7 mouse cellular contexts compared by ENCODE assay signal in the genomic region with DNA sequence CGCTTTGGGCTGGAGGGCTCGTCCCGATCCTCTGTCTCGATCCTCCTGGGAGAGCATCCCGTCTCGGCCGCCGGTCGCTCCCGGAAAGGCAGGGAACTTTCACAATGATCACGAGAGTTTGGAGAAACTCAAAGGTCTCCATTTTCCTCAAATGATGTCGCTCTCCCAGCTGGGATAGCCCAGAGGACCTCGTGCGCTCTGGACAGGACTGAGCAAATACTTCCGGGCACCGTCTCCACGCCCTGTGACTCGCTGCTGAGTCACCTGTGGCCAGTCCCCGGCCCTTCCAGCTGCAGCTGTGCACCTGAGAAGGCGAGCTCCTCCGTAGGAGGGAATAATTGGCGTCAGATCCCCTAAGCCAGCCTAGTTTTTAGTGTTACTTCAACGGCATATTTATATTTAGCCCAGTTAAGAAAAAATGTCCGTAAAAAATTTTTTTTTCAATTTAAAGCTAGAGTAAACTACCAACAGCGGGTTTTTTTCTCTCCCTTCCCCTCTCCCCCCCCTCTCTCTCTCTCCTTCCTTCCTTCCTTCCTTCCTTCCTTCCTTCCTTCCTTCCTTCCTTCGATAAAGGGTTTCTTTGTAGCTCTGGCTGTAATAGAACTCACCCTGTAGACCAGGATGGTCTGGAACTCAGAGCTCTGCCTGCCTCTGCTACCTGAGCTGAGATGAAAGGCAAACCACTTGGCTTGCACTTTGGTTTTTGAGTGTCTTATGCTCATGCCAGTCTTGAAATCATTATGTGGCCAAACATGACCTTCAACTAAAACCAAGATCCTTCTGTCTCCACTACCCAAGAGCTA. TPM values are rescaled to one million over a fixed set of nuclear protein-coding genes. Genes with fewer than 3 reads are reported as not detected.
DNase-seq lines count a peak whose midpoint lies in the region; ATAC-seq and TF ChIP-seq lines count a peak whose summit lies in the region.

No protein-coding gene starts in this region.

- 11% methylated on average over 26 of the region's 26 CpGs for WGBS in limb, embryonic 12.5 days
- WGBS in midbrain, embryonic 12.5 days = 15% methylated on average over 26 of the region's 26 CpGs

- intact Hi-C loops in heart, postnatal 14 days (cut with DNase I) = no loop called here

- H3K27ac ChIP-seq in cortical plate, adult 2 months (ENCODE audit: insufficient read depth, low read length) = no peak overlapping the region
- peak overlapping the region; percentile 87 for H3K27ac ChIP-seq in limb, embryonic 12.5 days
- H3K27ac ChIP-seq in midbrain, embryonic 12.5 days (replicated peaks) = 0 out of 2 replicates have a peak overlapping the region, but pooled peaks have one; percentile 16

- TF ChIP-seq POLR2A in cortical plate, adult 2 months (IDR thresholded peaks at IDR 0.05; ENCODE audit: extremely low read depth, insufficient read depth, low read length) = no peak

- H3K4me3 ChIP-seq in cortical plate, adult 2 months (ENCODE audit: insufficient read depth, low read length) = peak overlapping the region; percentile 37; the same call in 1 of the 2 replicates
- peak overlapping the region; percentile 66 for H3K4me3 ChIP-seq in limb, embryonic 12.5 days (replicated peaks)
- peak overlapping the region; percentile 51 for H3K4me3 ChIP-seq in midbrain, embryonic 12.5 days

- no peaks in the 10 kb centered on the region for H3K27me3 ChIP-seq in Patski
- no peaks in the 10 kb centered on the region for H3K27me3 ChIP-seq in limb, embryonic 12.5 days
- H3K27me3 ChIP-seq in midbrain, embryonic 12.5 days = peaks cover 29% of the 10 kb centered on the region

- CTCF ChIA-PET in Patski (lab: Charles Lee) = interaction anchor here (1.0 to 4.1 kb wide), 5 partner anchors 10 to 30 kb away, joined by 3 to 27 read pairs (median 4); no protein-coding TSS in a partner anchor

- peak overlapping the region; percentile 69 for H3K4me2 ChIP-seq in limb, embryonic 12.5 days
- H3K4me2 ChIP-seq in midbrain, embryonic 12.5 days (replicated peaks) = peak overlapping the region; percentile 78

- H3K4me1 ChIP-seq in cortical plate, adult 2 months (ENCODE audit: control insufficient read depth, insufficient read depth, low read length) = no peaks in the 10 kb centered on the region
- H3K4me1 ChIP-seq in limb, embryonic 12.5 days (replicated peaks) = peaks cover 33% of the 10 kb centered on the region
- peaks cover 36% of the 10 kb centered on the region for H3K4me1 ChIP-seq in midbrain, embryonic 12.5 days

- peak; percentile 33 for ATAC-seq in Patski
- ATAC-seq in limb, embryonic 12.5 days (ENCODE audit: insufficient number of reproducible peaks, insufficient read depth, low FRiP score, low TSS enrichment, low read depth) = no peak
- no peak for ATAC-seq in midbrain, embryonic 12.5 days (ENCODE audit: low FRiP score, low read depth)

- DNase-seq in Patski (ENCODE audit: low read depth, low spot score) = no peak
- DNase-seq in heart, postnatal 14 days = peak; percentile 43 to 52
- peak; percentile 57 for DNase-seq in testis, postnatal 10 days (ENCODE audit: low spot score)
- no peak for DNase-seq in gastrocnemius, postnatal 25 days

- no peak for TF ChIP-seq CTCF in Patski (IDR thresholded peaks at IDR 0.05)
- no peak for TF ChIP-seq CTCF in cortical plate, adult 2 months (IDR thresholded peaks at IDR 0.05; ENCODE audit: extremely low read depth, insufficient read depth, low read length)

- in situ Hi-C loops in Patski (cut with MboI; ENCODE audit: low pct_unique_long_range_greater_than_20kb) = no loop called here

- H3K9me3 ChIP-seq in limb, embryonic 12.5 days = no peaks in the 10 kb centered on the region
- no peaks in the 10 kb centered on the region for H3K9me3 ChIP-seq in midbrain, embryonic 12.5 days

- POLR2A ChIA-PET in Patski (lab: Charles Lee) = interaction anchor here (0.8 to 6.5 kb wide), 3 partner anchors 11 to 460 kb away, joined by 3 to 46 read pairs (median 3); a partner anchor contains a TSS

- peak overlapping the region; percentile 67 for H3K9ac ChIP-seq in limb, embryonic 12.5 days (replicated peaks)
- peak overlapping the region; percentile 47 for H3K9ac ChIP-seq in midbrain, embryonic 12.5 days (replicated peaks)

- H3K36me3 ChIP-seq in limb, embryonic 12.5 days = peaks cover 17% of the 10 kb centered on the region
- H3K36me3 ChIP-seq in midbrain, embryonic 12.5 days = 0 out of 2 replicates have a peak, but pooled peaks cover 4% of the 10 kb centered on the region

RNA-seq across cellular contexts. Expression of a gene that starts 1.1 kb away (rescaled TPM):
- 210 TPM for polyA plus RNA-seq in Patski (2021)
- polyA plus RNA-seq in cortical plate, adult 2 months (2012; rRNA removed) = 5.5 and 7.1 TPM in 2 replicates
- total RNA-seq in heart, postnatal 14 days (2021) = 10 to 100 TPM; 42.2 to 57.4 TPM
- polyA plus RNA-seq in limb, embryonic 12.5 days (2016; fragmentation: Nextera tagmentation; extraction: Ambion mirVana) = 128 and 135 TPM in 2 replicates
- polyA plus RNA-seq in midbrain, embryonic 12.5 days (2016; fragmentation: Nextera tagmentation; extraction: Ambion mirVana) = 73.7 and 79.3 TPM in 2 replicates
- total RNA-seq in gastrocnemius, postnatal 25 days (2021) = 10 to 100 TPM in 1 of 2 experiments, 1 to 10 TPM in 1; 7.1 to 10.7 TPM

RNA-seq across cellular contexts. Expression of a gene that starts 24.2 kb away (rescaled TPM):
- 0.76 TPM for polyA plus RNA-seq in Patski (2021)
- 3.1 and 3.2 TPM in 2 replicates for polyA plus RNA-seq in cortical plate, adult 2 months (2012; rRNA removed)
- under 1 TPM; 0.44 to 0.86 TPM for total RNA-seq in heart, postnatal 14 days (2021)
- polyA plus RNA-seq in limb, embryonic 12.5 days (2016; fragmentation: Nextera tagmentation; extraction: Ambion mirVana) = 0.19 and 5.1 TPM in 2 replicates
- 5.4 and 8.1 TPM in 2 replicates for polyA plus RNA-seq in midbrain, embryonic 12.5 days (2016; fragmentation: Nextera tagmentation; extraction: Ambion mirVana)
- 1 to 10 TPM in 1 of 2 experiments, under 1 TPM in 1; 0.75 to 1.4 TPM for total RNA-seq in gastrocnemius, postnatal 25 days (2021)

RNA-seq across cellular contexts. Expression of a gene that starts 43.6 kb away (rescaled TPM):
- polyA plus RNA-seq in Patski (2021) = 23.7 TPM
- 0.76 and 1.1 TPM in 2 replicates for polyA plus RNA-seq in cortical plate, adult 2 months (2012; rRNA removed)
- 1 to 10 TPM; 2.1 to 2.2 TPM for total RNA-seq in heart, postnatal 14 days (2021)
- 39.5 and 47.1 TPM in 2 replicates for polyA plus RNA-seq in limb, embryonic 12.5 days (2016; fragmentation: Nextera tagmentation; extraction: Ambion mirVana)
- 33.2 and 38.3 TPM in 2 replicates for polyA plus RNA-seq in midbrain, embryonic 12.5 days (2016; fragmentation: Nextera tagmentation; extraction: Ambion mirVana)
- under 1 TPM in 1 of 2 experiments, not detected in 1; 0.49 TPM for total RNA-seq in gastrocnemius, postnatal 25 days (2021)

RNA-seq across cellular contexts. Expression of a gene that starts 56.8 kb away (rescaled TPM):
- 0.24 TPM for polyA plus RNA-seq in Patski (2021)
- not detected in 2 replicates for polyA plus RNA-seq in cortical plate, adult 2 months (2012; rRNA removed)
- total RNA-seq in heart, postnatal 14 days (2021) = not detected
- polyA plus RNA-seq in limb, embryonic 12.5 days (2016; fragmentation: Nextera tagmentation; extraction: Ambion mirVana) = 0.19 TPM in 1 of 2 replicates, not detected in the other
- polyA plus RNA-seq in midbrain, embryonic 12.5 days (2016; fragmentation: Nextera tagmentation; extraction: Ambion mirVana) = 18.2 and 19.9 TPM in 2 replicates
- not detected for total RNA-seq in gastrocnemius, postnatal 25 days (2021)

Comparison
In these comparisons a context has a peak if more than half of its experiments do, and no peak if none do; other contexts are left out.
1. DNase-seq: peak in heart, postnatal 14 days (2 of 2) and testis, postnatal 10 days (single experiment); none in Patski (single experiment) and gastrocnemius, postnatal 25 days (single experiment).
2. RNA of a gene that starts 43.6 kb away (polyA plus RNA-seq): 39.5 to 47.1 TPM in limb, embryonic 12.5 days, 33.2 to 38.3 TPM in midbrain, embryonic 12.5 days and 23.7 TPM in Patski (single experiment); 0.76 to 1.1 TPM in cortical plate, adult 2 months; every median in the first group is over 10 times any median in the second.
3. Peak in every context shown above with its lines, with median percentiles within 50 percentile points of each other: H3K4me3 ChIP-seq.